Mouse (Mus musculus) limb, embryonic 14.5 days (tissue): ENCODE data around the gene Heatr5a. TPM values are rescaled to one million over a fixed set of nuclear protein-coding genes. Genes with fewer than 3 reads are reported as not detected.

Experiments used
- ATAC-seq: fragments of 200-750 bp; cut with Nextera tagmentation; 2 replicates; pipeline ENCODE4 v1.8.0; 2017; ENCODE audit warnings: low read depth, moderate number of reproducible peaks, moderate TSS enrichment; ENCODE audit not compliant: low FRiP score
- DNase-seq: peaks from one replicate; pipeline ENCODE4 v3.0.0-alpha.2; 2015; ENCODE audit warnings: low spot score
- H3K27ac ChIP-seq: fragments of 300-500 bp; sonication (generic); replicated peaks from 2 replicates; pipeline ENCODE4 v1.5.1; 2014; ENCODE audit warnings: low read depth, mild to moderate bottlenecking, low read length, moderate library complexity, mixed read lengths
- H3K27me3 ChIP-seq: fragments of 300-500 bp; sonication (generic); 2 replicates; pipeline ENCODE4 v1.6.1; 2014; ENCODE audit warnings: low read length, mixed read lengths; ENCODE audit not compliant: control insufficient read depth, insufficient read depth
- H3K36me3 ChIP-seq: fragments of 300-500 bp; sonication (generic); 2 replicates; pipeline ENCODE4 v1.6.1; 2014; ENCODE audit warnings: mild to moderate bottlenecking, low read length, moderate library complexity, mixed read lengths; ENCODE audit not compliant: control insufficient read depth, insufficient read depth
- H3K4me1 ChIP-seq: fragments of 300-500 bp; sonication (generic); 2 replicates; pipeline ENCODE4 v1.6.1; 2014; ENCODE audit warnings: antibody characterized with exemption, low read length, mixed read lengths; ENCODE audit not compliant: control insufficient read depth, insufficient read depth
- H3K4me2 ChIP-seq: fragments of 300-500 bp; sonication (generic); replicated peaks from 2 replicates; pipeline ENCODE4 v1.6.1; 2014; ENCODE audit warnings: low read depth, mild to moderate bottlenecking, low read length, moderate library complexity; ENCODE audit not compliant: severe bottlenecking
- H3K4me3 ChIP-seq: fragments of 300-500 bp; sonication (generic); replicated peaks from 2 replicates; pipeline ENCODE4 v1.5.1; 2014; ENCODE audit warnings: low read length
- H3K9ac ChIP-seq: fragments of 300-500 bp; sonication (generic); 2 replicates; pipeline ENCODE4 v1.6.1; 2014; ENCODE audit warnings: mild to moderate bottlenecking, low read depth, low read length, moderate library complexity; ENCODE audit not compliant: severe bottlenecking
- H3K9me3 ChIP-seq: fragments of 300-500 bp; sonication (generic); 2 replicates; pipeline ENCODE4 v1.6.1; 2016; ENCODE audit warnings: low read length; ENCODE audit not compliant: control insufficient read depth
- POLR2A ChIP-seq: fragments of 200-500 bp; IDR thresholded peaks from 2 replicates; pipeline ENCODE4 v1.8.0; 2012; ENCODE audit warnings: inconsistent platforms, mild to moderate bottlenecking, moderate library complexity, borderline replicate concordance; ENCODE audit not compliant: insufficient read depth, insufficient read length; ENCODE audit errors: extremely low read depth
- WGBS: fragments of 180-500 bp; shearing (Covaris S2); extraction: QIAGEN DNeasy Blood & Tissue Kit; methylation state at CpG from one replicate; pipeline ENCODE4 v1.1.7; 2014; 5-methylcytosine and 5-hydroxymethylcytosine counted together
- polyA plus RNA-seq, 2 experiments: library from polyadenylated mRNA; depleted of rRNA in 1 of 2; stranded (reverse) in 1 of 2; unstranded in 1 of 2; fragments of >200 nt; fragmentation: Nextera tagmentation in 1 of 2; extraction: Ambion mirVana in 1 of 2; gene quantifications; 2 replicates each; pipeline versions ENCODE4 v1.2.1 to v1.2.3; 2012 to 2014

Heatr5a gene
- polyA plus RNA-seq, 2 experiments, result 14.7 to 24.8 TPM

GRCm38 (mm10) chr12:51858134-51859028 lies 112.7 kb downstream of the Heatr5a start:
- ATAC-seq (no peak), DNase-seq (no peak)
- WGBS, result 63% methylated on average over 13 of the region's 13 CpGs
- no peaks in the 10 kb centered on the region for H3K4me1 ChIP-seq
- H3K27ac ChIP-seq, result no peak overlapping the region
- H3K9me3 ChIP-seq, result no peaks in the 10 kb centered on the region
- H3K27me3 ChIP-seq, result no peaks in the 10 kb centered on the region
- no peak overlapping the region for H3K4me3 ChIP-seq
- H3K36me3 ChIP-seq, result no peaks in the 10 kb centered on the region
- H3K9ac ChIP-seq, result no peak overlapping the region
- H3K4me2 ChIP-seq, result no peak overlapping the region
- no peak for TF ChIP-seq POLR2A

- Histone ChIP-seq H3K4me3 (no peak overlapping the region), H3K4me2 (no peak overlapping the region), H3K9ac (no peak overlapping the region), H3K4me1 (no peaks in the 10 kb centered on the region), H3K9me3 (no peaks in the 10 kb centered on the region), H3K36me3 (no peaks in the 10 kb centered on the region), H3K27me3 (no peaks in the 10 kb centered on the region), H3K27ac (no peak overlapping the region)
- TF ChIP-seq POLR2A, result no peak
- no peak for DNase-seq
- ATAC-seq, result no peak
- 79% methylated on average over 8 of the region's 8 CpGs for WGBS
Measured at GRCm38 (mm10) chr12:51856768-51857295, 114.3 kb downstream of the Heatr5a start.

GRCm38 (mm10) chr12:51855872-51856271 lies 115.2 kb downstream of the Heatr5a start:
- no peaks in the 10 kb centered on the region for H3K9me3 ChIP-seq
- ATAC-seq (no peak), DNase-seq (no peak)
- no peaks in the 10 kb centered on the region for H3K4me1 ChIP-seq
- no peak overlapping the region for H3K9ac ChIP-seq
- H3K27ac ChIP-seq, result no peak overlapping the region
- no peak for TF ChIP-seq POLR2A
- no peaks in the 10 kb centered on the region for H3K27me3 ChIP-seq
- 96% methylated on average over 2 of the region's 2 CpGs for WGBS
- no peak overlapping the region for H3K4me3 ChIP-seq
- H3K36me3 ChIP-seq, result no peaks in the 10 kb centered on the region
- H3K4me2 ChIP-seq, result no peak overlapping the region

- Histone ChIP-seq H3K4me3 (no peak overlapping the region), H3K36me3 (no peaks in the 10 kb centered on the region), H3K27me3 (no peaks in the 10 kb centered on the region), H3K27ac (no peak overlapping the region), H3K4me1 (no peaks in the 10 kb centered on the region), H3K9ac (no peak overlapping the region), H3K4me2 (no peak overlapping the region), H3K9me3 (no peaks in the 10 kb centered on the region)
- ATAC-seq (no peak), DNase-seq (no peak)
- 83% methylated on average over 7 of the region's 7 CpGs for WGBS
- TF ChIP-seq POLR2A, result no peak
Measured at GRCm38 (mm10) chr12:51855453-51855852, 115.7 kb downstream of the Heatr5a start.

GRCm38 (mm10) chr12:51851617-51852016 lies 119.5 kb downstream of the Heatr5a start:
- Histone ChIP-seq H3K36me3 (no peaks in the 10 kb centered on the region), H3K9ac (no peak overlapping the region), H3K4me3 (no peak overlapping the region), H3K4me1 (no peaks in the 10 kb centered on the region), H3K4me2 (no peak overlapping the region), H3K27me3 (no peaks in the 10 kb centered on the region), H3K9me3 (no peaks in the 10 kb centered on the region), H3K27ac (no peak overlapping the region)
- TF ChIP-seq POLR2A, result no peak
- WGBS, result 84% methylated on average over 4 of the region's 4 CpGs
- no peak for DNase-seq
- ATAC-seq, result no peak
